Mouse (Mus musculus): ENCODE results near the gene Fam217a. TPM values are rescaled to one million over a fixed set of nuclear protein-coding genes. Genes with fewer than 3 reads are reported as not detected.
A peak's percentile ranks its signal among the peaks of the same experiment; 100 is the strongest.
"Not testable (repeated sequence)": the region's sequence is repeated elsewhere in the genome, so short reads cannot be mapped to it uniquely, and the experiment has no call there.

The Fam217a gene
- 0.73 and 0.87 TPM in 2 replicates for polyA plus RNA-seq (2015; fragmentation: Nextera tagmentation; extraction: Ambion mirVana)

DNA sequence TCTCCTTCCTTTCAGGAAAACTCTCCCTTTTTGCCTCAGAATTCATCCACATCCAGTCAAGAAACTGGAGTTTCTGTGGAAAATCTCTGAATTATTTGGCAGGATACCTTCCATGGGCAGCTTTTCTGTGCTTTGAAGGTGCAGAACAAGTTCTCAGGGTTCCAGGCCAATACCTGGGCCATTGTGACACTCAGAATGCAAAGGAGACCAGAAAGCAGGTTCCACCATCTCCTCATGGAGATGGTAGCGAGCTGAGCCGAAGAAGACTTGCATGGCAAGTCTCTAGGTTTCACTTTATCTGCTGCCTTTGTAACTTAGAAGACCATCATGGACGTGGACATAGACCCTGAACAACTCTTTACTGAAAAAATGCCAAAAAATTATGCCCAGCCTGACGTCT, at the start of gene Fam217a, which contains the start of gene 4933417A18Rik:
Gene Fam217a, minus strand, starts transcription at position 101 of the 400 bp plus-strand sequence.
Gene 4933417A18Rik, plus strand, starts transcription at position 200 of the 400 bp plus-strand sequence.
- no peaks in the 10 kb centered on the region for H3K36me3 ChIP-seq
- 77% methylated on average over 4 of the region's 4 CpGs for WGBS
- ATAC-seq (ENCODE audit: insufficient number of reproducible peaks, insufficient read depth, low FRiP score, low TSS enrichment, low read depth) = no peak
- H3K27me3 ChIP-seq = no peaks in the 10 kb centered on the region
- H3K4me3 ChIP-seq = no peak within 1 kb of the TSS
- H3K27ac ChIP-seq = no peak within 1 kb of the TSS
- H3K9ac ChIP-seq = no peak within 1 kb of the TSS
- H3K4me1 ChIP-seq = no peaks in the 10 kb centered on the region
- H3K4me2 ChIP-seq = no peak within 1 kb of the TSS
- no peaks in the 10 kb centered on the region for H3K9me3 ChIP-seq

GRCm38 (mm10) chr13:34973770-34974169, 49.7 kb upstream of the Fam217a start:
- Histone ChIP-seq H3K27ac (no peak overlapping the region), H3K27me3 (no peaks in the 10 kb centered on the region), H3K4me3 (no peak overlapping the region), H3K4me1 (no peaks in the 10 kb centered on the region), H3K36me3 (peaks cover 26% of the 10 kb centered on the region), H3K4me2 (no peak overlapping the region), H3K9ac (no peak overlapping the region), H3K9me3 (no peaks in the 10 kb centered on the region)
- no peak for ATAC-seq (ENCODE audit: insufficient number of reproducible peaks, insufficient read depth, low FRiP score, low TSS enrichment, low read depth)
- 57% methylated on average over 1 of the region's 1 CpGs for WGBS

DNA sequence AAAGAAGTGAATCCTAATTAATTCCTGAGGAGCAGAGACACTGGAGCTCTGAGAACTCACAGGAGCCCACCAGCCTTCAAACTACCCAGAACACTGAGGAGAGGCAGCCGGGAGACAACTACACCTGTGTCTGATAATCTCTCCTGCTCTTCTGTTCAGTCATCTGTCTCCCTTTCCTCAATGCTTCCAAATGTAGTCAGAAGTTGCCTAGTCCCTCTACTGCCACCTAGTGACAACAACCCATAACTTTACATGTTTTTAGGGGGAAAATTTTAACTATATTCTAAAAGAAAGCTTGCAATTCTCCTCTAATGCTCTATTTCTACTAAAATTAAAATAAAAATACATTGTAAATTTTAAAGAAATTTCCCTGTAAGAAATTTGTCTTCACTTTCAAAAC, 49.0 kb upstream of the Fam217a start:
- H3K9ac ChIP-seq = no peak overlapping the region
- H3K4me3 ChIP-seq = no peak overlapping the region
- 20% methylated on average over 1 of the region's 1 CpGs for WGBS
- peaks cover 20% of the 10 kb centered on the region for H3K36me3 ChIP-seq
- H3K27me3 ChIP-seq = no peaks in the 10 kb centered on the region
- no peaks in the 10 kb centered on the region for H3K9me3 ChIP-seq
- H3K4me2 ChIP-seq = no peak overlapping the region
- ATAC-seq (ENCODE audit: insufficient number of reproducible peaks, insufficient read depth, low FRiP score, low TSS enrichment, low read depth) = no peak
- no peak overlapping the region for H3K27ac ChIP-seq
- no peaks in the 10 kb centered on the region for H3K4me1 ChIP-seq

- not testable (repeated sequence) for H3K27me3 ChIP-seq; ATAC-seq (ENCODE audit: insufficient number of reproducible peaks, insufficient read depth, low FRiP score, low TSS enrichment, low read depth); H3K4me2 ChIP-seq; H3K9ac ChIP-seq; H3K4me1 ChIP-seq; H3K9me3 ChIP-seq; H3K27ac ChIP-seq; H3K4me3 ChIP-seq
- H3K36me3 ChIP-seq = peaks cover 13% of the 10 kb centered on the region
These were observed 48.3 kb upstream of the Fam217a start for GRCm38 (mm10) chr13:34972456-34972855.

- H3K36me3 ChIP-seq; ATAC-seq (ENCODE audit: insufficient number of reproducible peaks, insufficient read depth, low FRiP score, low TSS enrichment, low read depth); H3K27ac ChIP-seq; H3K9me3 ChIP-seq; H3K9ac ChIP-seq; H3K4me2 ChIP-seq; H3K4me3 ChIP-seq: not testable (repeated sequence)
- Histone ChIP-seq H3K4me1 (peaks cover 11% of the 10 kb centered on the region), H3K27me3 (peaks cover 32% of the 10 kb centered on the region)
- 76% methylated on average over 9 of the region's 9 CpGs for WGBS
These were observed 41.5 kb upstream of the Fam217a start for GRCm38 (mm10) chr13:34965647-34966046.

- Histone ChIP-seq H3K36me3 (no peaks in the 10 kb centered on the region), H3K4me2 (peak overlapping the region; percentile 76), H3K9ac (no peak overlapping the region), H3K27me3 (peaks cover 32% of the 10 kb centered on the region), H3K4me1 (peaks cover 11% of the 10 kb centered on the region), H3K27ac (no peak overlapping the region), H3K9me3 (no peaks in the 10 kb centered on the region), H3K4me3 (peak overlapping the region; percentile 51)
- 13% methylated on average over 5 of the region's 5 CpGs for WGBS
- ATAC-seq (ENCODE audit: insufficient number of reproducible peaks, insufficient read depth, low FRiP score, low TSS enrichment, low read depth) = no peak
These were observed 40.8 kb upstream of the Fam217a start for GRCm38 (mm10) chr13:34964866-34965265.

- H3K9me3 ChIP-seq = no peaks in the 10 kb centered on the region
- peaks cover 11% of the 10 kb centered on the region for H3K4me1 ChIP-seq
- peak overlapping the region; percentile 76 for H3K4me2 ChIP-seq
- 5% methylated on average over 14 of the region's 14 CpGs for WGBS
- H3K36me3 ChIP-seq = no peaks in the 10 kb centered on the region
- peak overlapping the region; percentile 67 for H3K9ac ChIP-seq
- H3K27ac ChIP-seq = no peak overlapping the region
- H3K4me3 ChIP-seq = peak overlapping the region; percentile 51
- H3K27me3 ChIP-seq = peaks cover 32% of the 10 kb centered on the region
- ATAC-seq (ENCODE audit: insufficient number of reproducible peaks, insufficient read depth, low FRiP score, low TSS enrichment, low read depth) = no peak
These were observed 40.3 kb upstream of the Fam217a start for GRCm38 (mm10) chr13:34964419-34964818.

DNA sequence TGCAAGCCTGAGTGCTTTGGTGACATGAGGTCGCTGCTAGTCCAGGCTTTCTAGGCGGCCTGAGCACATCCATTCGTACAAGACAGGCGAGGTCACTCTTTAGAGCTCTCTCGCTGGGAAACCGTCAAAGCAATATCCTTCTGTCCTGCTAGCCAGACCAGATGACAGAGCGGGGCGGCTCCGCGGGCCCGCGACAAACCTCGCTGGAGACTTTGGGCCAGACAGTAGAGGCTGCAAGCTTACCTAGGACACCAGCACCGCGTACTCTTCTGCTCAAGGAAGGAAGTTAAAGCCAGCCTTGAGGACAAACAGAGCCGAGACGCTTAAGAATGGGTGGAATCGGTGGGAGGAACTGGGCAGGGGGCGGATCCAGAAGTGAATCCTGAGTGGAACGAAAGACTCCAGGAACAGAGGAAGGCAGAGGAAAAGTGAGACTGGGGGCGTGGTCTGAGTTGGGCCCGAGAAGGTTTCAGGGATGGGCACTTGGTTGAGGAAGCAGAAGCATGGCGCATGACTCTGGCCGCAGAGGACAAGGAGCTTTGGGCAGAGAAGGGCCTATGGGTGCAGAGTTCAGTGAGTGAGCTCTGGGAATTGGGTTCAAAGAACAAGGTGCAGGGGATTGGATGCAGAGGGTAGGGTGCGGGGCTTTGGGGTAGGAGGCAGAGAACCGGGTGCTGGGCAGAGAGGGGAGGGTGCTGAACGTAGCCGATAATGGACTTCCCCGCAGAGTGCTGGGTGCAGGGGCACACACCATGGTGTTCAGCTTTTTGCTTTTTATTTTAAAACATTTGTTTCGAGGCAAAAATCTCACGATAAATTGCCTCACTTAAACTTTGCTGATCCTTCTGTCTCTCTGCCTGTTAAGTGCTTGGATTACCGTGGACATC, 39.6 kb upstream of the Fam217a start, which contains the start of gene Eci3:
Gene Eci3, minus strand, starts transcription at position 300 of the 887 bp plus-strand sequence.
- Histone ChIP-seq H3K4me2 (peak within 1 kb of the TSS; percentile 76), H3K9ac (peak within 1 kb of the TSS; percentile 67), H3K27me3 (peaks cover 32% of the 10 kb centered on the region), H3K4me3 (peak within 1 kb of the TSS; percentile 51), H3K4me1 (peaks cover 11% of the 10 kb centered on the region), H3K27ac (no peak within 1 kb of the TSS), H3K36me3 (no peaks in the 10 kb centered on the region), H3K9me3 (no peaks in the 10 kb centered on the region)
- ATAC-seq (ENCODE audit: insufficient number of reproducible peaks, insufficient read depth, low FRiP score, low TSS enrichment, low read depth) = peak; percentile 69; the same call in 1 of the 2 replicates
- WGBS = 3% methylated on average over 32 of the region's 32 CpGs

- Histone ChIP-seq H3K9me3 (no peaks in the 10 kb centered on the region; the same call in 1 of the 2 replicates), H3K4me1 (peaks cover 11% of the 10 kb centered on the region), H3K36me3 (no peaks in the 10 kb centered on the region), H3K4me3 (no peak overlapping the region), H3K9ac (no peak overlapping the region), H3K4me2 (no peak overlapping the region), H3K27me3 (peaks cover 29% of the 10 kb centered on the region), H3K27ac (no peak overlapping the region)
- ATAC-seq (ENCODE audit: insufficient number of reproducible peaks, insufficient read depth, low FRiP score, low TSS enrichment, low read depth) = no peak
- 80% methylated on average over 4 of the region's 4 CpGs for WGBS
These were observed 37.1 kb upstream of the Fam217a start for GRCm38 (mm10) chr13:34960996-34961770.

DNA sequence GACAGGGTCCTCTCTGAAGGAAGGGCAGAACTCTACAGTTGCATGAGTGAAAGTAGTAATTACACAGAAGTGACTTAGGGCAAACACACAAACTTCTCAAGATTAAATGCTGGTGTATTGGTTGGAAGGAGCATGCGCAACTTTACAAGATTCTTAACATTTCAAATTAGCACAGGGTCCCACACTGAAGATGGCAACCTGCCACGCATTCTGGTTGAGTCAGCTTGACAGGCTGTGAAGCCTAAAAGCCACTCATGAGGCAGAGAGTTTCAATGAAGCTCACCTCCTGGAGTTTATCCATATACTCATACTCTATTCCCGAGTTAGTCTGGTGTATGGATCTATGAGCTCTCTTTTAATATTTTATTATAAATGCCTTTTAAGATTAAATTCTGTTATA, 34.0 kb upstream of the Fam217a start:
- not testable (repeated sequence) for H3K4me2 ChIP-seq; ATAC-seq (ENCODE audit: insufficient number of reproducible peaks, insufficient read depth, low FRiP score, low TSS enrichment, low read depth); H3K9ac ChIP-seq; H3K27me3 ChIP-seq; H3K9me3 ChIP-seq; H3K27ac ChIP-seq; H3K4me1 ChIP-seq; H3K36me3 ChIP-seq; H3K4me3 ChIP-seq
- 88% methylated on average over 3 of the region's 3 CpGs for WGBS

GRCm38 (mm10) chr13:34956901-34957300, 32.8 kb upstream of the Fam217a start:
- no peak overlapping the region for H3K4me2 ChIP-seq

More at GRCm38 (mm10) chr13:34956901-34957300, 32.8 kb upstream of the Fam217a start:
- no peak overlapping the region for H3K9ac ChIP-seq
- H3K27ac ChIP-seq = no peak overlapping the region
- no peak overlapping the region for H3K4me3 ChIP-seq
- 84% methylated on average over 4 of the region's 4 CpGs for WGBS
- no peaks in the 10 kb centered on the region; the same call in 1 of the 2 replicates for H3K9me3 ChIP-seq
- no peaks in the 10 kb centered on the region for H3K36me3 ChIP-seq
- H3K27me3 ChIP-seq = no peaks in the 10 kb centered on the region
- ATAC-seq (ENCODE audit: insufficient number of reproducible peaks, insufficient read depth, low FRiP score, low TSS enrichment, low read depth) = no peak
- no peaks in the 10 kb centered on the region for H3K4me1 ChIP-seq
